Mouse (Mus musculus) MEL (cell line): ENCODE data around the gene Ppfibp1.

Source experiments
- EP300 ChIP-seq, 2 experiments: IDR thresholded peaks; 2 replicates each; pipeline ENCODE4 v1.6.1; 2011; ENCODE audit warnings: improper control_type of control experiment in 2 of 2, low read length in 2 of 2, low read depth in 1 of 2, mild to moderate bottlenecking in 1 of 2
- MYC ChIP-seq: IDR thresholded peaks from 2 replicates; pipeline ENCODE4 v1.6.1; 2011; ENCODE audit warnings: low read depth, mild to moderate bottlenecking, low read length, improper control_type of control experiment, moderate library complexity
- NRF1 ChIP-seq: IDR thresholded peaks from 2 replicates; pipeline ENCODE4 v1.6.1; 2014; ENCODE audit warnings: low read depth, mild to moderate bottlenecking, inconsistent platforms, low read length, improper control_type of control experiment, moderate library complexity; ENCODE audit not compliant: poor library complexity, insufficient read depth, severe bottlenecking
- POLR2A ChIP-seq, 2 experiments: IDR thresholded peaks; 2 replicates each; pipeline ENCODE4 v1.6.1; 2011 to 2012; ENCODE audit warnings: low read length in 2 of 2, mild to moderate bottlenecking in 2 of 2, control low read depth in 1 of 2, improper control_type of control experiment in 1 of 2, low read depth in 1 of 2, moderate library complexity in 1 of 2; ENCODE audit not compliant: control insufficient read depth in 1 of 2, insufficient read depth in 1 of 2, poor library complexity in 1 of 2
- POLR2AphosphoS2 ChIP-seq: IDR thresholded peaks from 2 replicates; pipeline ENCODE4 v1.6.1; 2011; ENCODE audit warnings: low read length, improper control_type of control experiment

- no peak for TF ChIP-seq POLR2AphosphoS2
- no peak for TF ChIP-seq MYC
- no peak for TF ChIP-seq NRF1
- TF ChIP-seq EP300 (IDR thresholded peaks at IDR 0.05; ENCODE audit: low read depth in 1 of 2, low read length in 2 of 2): no peak
- TF ChIP-seq POLR2A (IDR thresholded peaks at IDR 0.05; ENCODE audit: control insufficient read depth in 1 of 2, insufficient read depth in 1 of 2, low read depth in 1 of 2, low read length in 2 of 2, poor library complexity in 1 of 2): no peak
These were observed 165.7 kb downstream of the Ppfibp1 start for GRCm38 (mm10) chr6:147053785-147054646.
